Mouse (Mus musculus) T-helper 17 cell (primary cell): ENCODE data around the gene Ccdc15.
"Not testable (repeated sequence)": the region's sequence is repeated elsewhere in the genome, so short reads cannot be mapped to it uniquely, and the experiment has no call there.

Source experiments
- in situ Hi-C, 2 experiments: fragments of 300-600 bp; cut with MboI, MseI; formaldehyde crosslinking; loops; 1 replicate in 1 of 2; 2 replicates in 1 of 2; pipeline ENCODE4 v1.15.1; 2025; ENCODE audit warnings: high pct_unique_total_duplicates in 2 of 2

Gene Ccdc15

GRCm38 (mm10) chr9:37351266-37351665 is 3.0 kb upstream of the Ccdc15 start:
- in situ Hi-C loops: no loop called here

GRCm38 (mm10) chr9:37349050-37349449 is 818 bp upstream of the Ccdc15 start:
- in situ Hi-C loops: no loop called here

GRCm38 (mm10) chr9:37347184-37347987 is 846 bp downstream of the Ccdc15 start:
- in situ Hi-C loops: no loop called here

GRCm38 (mm10) chr9:37345406-37345805 is 2.8 kb downstream of the Ccdc15 start:
- in situ Hi-C loops: no loop called here

GRCm38 (mm10) chr9:37329456-37329855 is 18.8 kb downstream of the Ccdc15 start:
- in situ Hi-C loops: loop anchor here in 1 of 2 experiments (5.0 to 10.0 kb wide), 2 partner anchors 142 to 175 kb away; no protein-coding TSS in a partner anchor

GRCm38 (mm10) chr9:37301720-37302119 is 46.5 kb downstream of the Ccdc15 start:
- in situ Hi-C loops: no loop called here

- in situ Hi-C loops: not testable (repeated sequence)
Measured at GRCm38 (mm10) chr9:37300501-37300900, 47.7 kb downstream of the Ccdc15 start.

GRCm38 (mm10) chr9:37295586-37295985 is 52.6 kb downstream of the Ccdc15 start:
- in situ Hi-C loops: loop anchor here in 1 of 2 experiments (10.0 kb wide), 1 partner anchor 1259 kb away; no protein-coding TSS in a partner anchor

- in situ Hi-C loops: no loop called here
Measured at GRCm38 (mm10) chr9:37266622-37267021, 81.6 kb downstream of the Ccdc15 start.

GRCm38 (mm10) chr9:37255889-37256225 is 92.4 kb downstream of the Ccdc15 start:
- in situ Hi-C loops: no loop called here

- in situ Hi-C loops: no loop called here
Measured at GRCm38 (mm10) chr9:37255149-37255888, 92.9 kb downstream of the Ccdc15 start, which contains the start of gene Slc37a2. TSS of gene Slc37a2 (minus strand) at chr9:37255738.

- in situ Hi-C loops: no loop called here
Measured at GRCm38 (mm10) chr9:37254531-37255110, 93.6 kb downstream of the Ccdc15 start.

- in situ Hi-C loops: no loop called here
Measured at GRCm38 (mm10) chr9:37250631-37251030, 97.6 kb downstream of the Ccdc15 start.

GRCm38 (mm10) chr9:37249976-37250375 is 98.3 kb downstream of the Ccdc15 start:
- in situ Hi-C loops: loop anchor here in 1 of 2 experiments (25.0 kb wide), 1 partner anchor 1688 kb away; the partner anchor contains the start of genes Ddx25, Hyls1, Pate2 and Pus3

GRCm38 (mm10) chr9:37248381-37248906 is 99.8 kb downstream of the Ccdc15 start:
- in situ Hi-C loops: loop anchor here in 1 of 2 experiments (25.0 kb wide), 1 partner anchor 1686 kb away; the partner anchor contains the start of genes Ddx25, Hyls1, Pate2 and Pus3

GRCm38 (mm10) chr9:37247429-37247828 is 100.8 kb downstream of the Ccdc15 start:
- in situ Hi-C loops: loop anchor here in 1 of 2 experiments (25.0 kb wide), 1 partner anchor 1685 kb away; the partner anchor contains the start of genes Ddx25, Hyls1, Pate2 and Pus3

- in situ Hi-C loops: loop anchor here in 1 of 2 experiments (25.0 kb wide), 1 partner anchor 1684 kb away; the partner anchor contains the start of genes Ddx25, Hyls1, Pate2 and Pus3
Measured at GRCm38 (mm10) chr9:37245810-37246209, 102.4 kb downstream of the Ccdc15 start.

- in situ Hi-C loops: loop anchor here in 1 of 2 experiments (25.0 kb wide), 1 partner anchor 1683 kb away; the partner anchor contains the start of genes Ddx25, Hyls1, Pate2 and Pus3
Measured at GRCm38 (mm10) chr9:37245404-37245803, 102.8 kb downstream of the Ccdc15 start.

- in situ Hi-C loops: loop anchor here in 1 of 2 experiments (25.0 kb wide), 1 partner anchor 1682 kb away; the partner anchor contains the start of genes Ddx25, Hyls1, Pate2 and Pus3
Measured at GRCm38 (mm10) chr9:37244600-37244999, 103.6 kb downstream of the Ccdc15 start.

- in situ Hi-C loops: loop anchor here in 1 of 2 experiments (25.0 kb wide), 1 partner anchor 1680 kb away; the partner anchor contains the start of genes Ddx25, Hyls1, Pate2 and Pus3
Measured at GRCm38 (mm10) chr9:37242764-37243163, 105.5 kb downstream of the Ccdc15 start.
